Mouse (Mus musculus) brain, adult 10 weeks (tissue): Measurements from ENCODE around the gene Ppp3ca. TPM values are rescaled to one million over a fixed set of nuclear protein-coding genes. Genes with fewer than 3 reads are reported as not detected.

Source experiments
- polyA plus RNA-seq: library from polyadenylated mRNA; stranded (reverse); fragments of 350-450 nt; fragmentation: Illumina TruSeq; extraction: RNeasy Lipid Tissue Mini Kit (QIAGEN cat#74804); gene quantifications from one replicate; pipeline ENCODE4 v1.2.3, GENCODE M21; 2015; ENCODE audit warnings: low read depth, low replicate concordance

Ppp3ca gene
- polyA plus RNA-seq = 847 TPM

DNA sequence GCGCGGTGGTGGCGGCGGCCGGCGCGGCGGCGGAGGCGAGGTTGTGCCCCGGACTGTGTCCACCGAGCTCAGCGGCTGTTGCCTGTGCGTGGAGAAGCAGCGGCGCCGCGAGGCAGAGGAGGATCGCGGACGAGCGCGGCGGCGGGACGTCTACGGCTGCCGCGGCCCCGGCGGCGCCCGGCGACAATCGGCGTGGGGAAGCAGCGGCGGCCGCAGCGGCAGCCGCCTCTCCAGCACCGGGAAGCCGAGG, at the start of gene Ppp3ca:
Gene Ppp3ca (plus strand): TSS at position 15 of the 250 bp plus-strand sequence.

